ENCODE assay signal across 8 mouse cellular contexts in the genomic region with DNA sequence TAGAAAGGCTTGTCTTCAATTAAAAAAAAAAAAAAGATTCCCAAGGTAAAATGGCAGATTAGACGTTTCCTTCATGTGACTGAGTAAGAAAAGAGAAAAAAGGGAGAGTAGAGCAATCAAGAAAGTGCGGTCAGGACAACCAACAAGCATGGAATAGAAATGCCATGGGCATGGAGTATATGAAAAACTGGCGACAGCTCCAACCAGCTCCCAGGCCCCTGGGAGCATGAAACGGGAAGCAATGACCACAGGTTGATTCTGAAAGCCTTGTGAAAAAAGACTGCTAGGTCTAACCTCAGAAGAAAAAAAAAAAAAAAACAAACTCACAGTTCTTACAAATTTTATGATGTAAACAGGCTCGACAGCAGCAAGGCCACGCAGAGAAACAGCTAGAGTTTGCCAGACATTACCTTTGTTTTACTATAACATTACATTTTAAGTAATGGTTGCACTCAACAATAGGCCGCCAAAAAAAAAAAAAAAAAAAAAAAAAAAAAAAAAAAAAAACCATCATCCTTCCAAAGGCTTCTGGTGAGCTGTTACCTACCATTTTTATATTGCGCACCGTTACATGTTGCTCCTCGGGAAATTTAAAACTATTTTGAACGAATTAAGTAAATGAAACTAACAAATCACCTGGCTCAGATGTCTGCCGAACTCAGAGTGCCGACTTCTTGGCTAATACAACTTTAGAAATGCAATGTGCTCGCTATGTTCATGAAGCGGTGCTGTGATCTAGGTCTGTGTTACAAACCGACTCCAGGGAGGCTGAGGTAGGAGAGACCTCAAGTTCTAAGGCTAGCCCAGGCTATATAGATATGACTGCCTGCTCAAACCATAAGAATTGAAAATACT. TPM values are rescaled to one million over a fixed set of nuclear protein-coding genes. Genes with fewer than 3 reads are reported as not detected.
A peak's percentile ranks its signal among the peaks of the same experiment; 100 is the strongest.
DNase-seq lines count a peak whose midpoint lies in the region; ATAC-seq lines count a peak whose summit lies in the region.

No protein-coding gene starts in this region.

- peak overlapping the region; percentile 97 for H3K27ac ChIP-seq in hindbrain, embryonic 13.5 days
- H3K27ac ChIP-seq in midbrain, embryonic 13.5 days: peak overlapping the region; percentile 99; the same call in 1 of the 2 replicates

- H3K27me3 ChIP-seq in hindbrain, embryonic 13.5 days: no peaks in the 10 kb centered on the region
- no peaks in the 10 kb centered on the region for H3K27me3 ChIP-seq in midbrain, embryonic 13.5 days

- 33% methylated on average over 16 of the region's 16 CpGs for WGBS in hindbrain, embryonic 13.5 days
- WGBS in midbrain, embryonic 13.5 days: 28% methylated on average over 16 of the region's 16 CpGs

- no peaks in the 10 kb centered on the region for H3K36me3 ChIP-seq in hindbrain, embryonic 13.5 days
- H3K36me3 ChIP-seq in midbrain, embryonic 13.5 days: no peaks in the 10 kb centered on the region

- DNase-seq in adrenal gland, adult 2 months: peak; percentile 6
- no peak for DNase-seq in adrenal gland, postnatal 25 days
- peak; percentile 36 for DNase-seq in thymus, postnatal 0 days (ENCODE audit: low spot score)
- DNase-seq in thymus, postnatal 4 days: no peak
- DNase-seq in right cerebral cortex, adult 2 months (ENCODE audit: low spot score in 2 of 2): no peak
- no peak for DNase-seq in right cerebral cortex, postnatal 4 days

- peaks cover 15% of the 10 kb centered on the region for H3K4me1 ChIP-seq in hindbrain, embryonic 13.5 days (replicated peaks)
- H3K4me1 ChIP-seq in midbrain, embryonic 13.5 days (replicated peaks): peaks cover 16% of the 10 kb centered on the region

- H3K4me2 ChIP-seq in hindbrain, embryonic 13.5 days: peak overlapping the region; percentile 68
- H3K4me2 ChIP-seq in midbrain, embryonic 13.5 days (replicated peaks): peak overlapping the region; percentile 55

- peak overlapping the region; percentile 92 for H3K4me3 ChIP-seq in hindbrain, embryonic 13.5 days
- H3K4me3 ChIP-seq in midbrain, embryonic 13.5 days (replicated peaks): peak overlapping the region; percentile 86

- no peak for ATAC-seq in hindbrain, embryonic 13.5 days (ENCODE audit: low FRiP score)
- no peak for ATAC-seq in midbrain, embryonic 13.5 days

- H3K9me3 ChIP-seq in hindbrain, embryonic 13.5 days: no peaks in the 10 kb centered on the region
- H3K9me3 ChIP-seq in midbrain, embryonic 13.5 days: no peaks in the 10 kb centered on the region

- peak overlapping the region; percentile 91; the same call in 1 of the 2 replicates for H3K9ac ChIP-seq in hindbrain, embryonic 13.5 days
- H3K9ac ChIP-seq in midbrain, embryonic 13.5 days (replicated peaks): peak overlapping the region; percentile 11; the same call in 1 of the 2 replicates

RNA-seq across cellular contexts. Expression of a gene that starts 1.4 kb away (rescaled TPM):
- total RNA-seq in adrenal gland, adult 2 months (2021): 10 to 100 TPM; 16.8 to 24.8 TPM
- polyA plus RNA-seq in adrenal gland, adult 2 months (2012; rRNA removed): 2.6 and 2.7 TPM in 2 replicates
- total RNA-seq in adrenal gland, postnatal 25 days (2021): 18.5 and 22.0 TPM in 2 replicates
- 19.7 and 20.3 TPM in 2 replicates for polyA plus RNA-seq in thymus, postnatal 0 days (2015; fragmentation: Nextera tagmentation; extraction: Ambion mirVana)
- 44.4 and 45.0 TPM in 2 replicates for polyA plus RNA-seq in hindbrain, embryonic 13.5 days (2015; fragmentation: Nextera tagmentation; extraction: Ambion mirVana)
- 49.7 and 51.4 TPM in 2 replicates for polyA plus RNA-seq in midbrain, embryonic 13.5 days (2015; fragmentation: Nextera tagmentation; extraction: Ambion mirVana)

Comparison
In these comparisons a context has a peak if more than half of its experiments do, and no peak if none do; other contexts are left out.
1. DNase-seq: peak in adrenal gland, adult 2 months (single experiment) and thymus, postnatal 0 days (single experiment); none in adrenal gland, postnatal 25 days (single experiment), thymus, postnatal 4 days (single experiment), right cerebral cortex, adult 2 months (0 of 2) and right cerebral cortex, postnatal 4 days (single experiment).